8 mouse cellular contexts compared by ENCODE assay signal in genomic region chr8:120227891-120228591, GRCm38 (mm10). TPM values are rescaled to one million over a fixed set of nuclear protein-coding genes. Genes with fewer than 3 reads are reported as not detected.
DNase-seq lines count a peak whose midpoint lies in the region; ATAC-seq and TF ChIP-seq lines count a peak whose summit lies in the region.

Gene Gse1, plus strand, starts transcription at chr8:120228456.

- DNase-seq in adrenal gland, adult (ENCODE audit: inconsistent age in 2 of 2, low spot score in 1 of 2), result peak; percentile 93 to 96
- peak; percentile 67 to 80 for DNase-seq in cerebellum, adult 2 months
- peak; percentile 72 for DNase-seq in layer of hippocampus, adult 9-11 months
- peak; percentile 90 for DNase-seq in retina, embryonic 14.5 days (ENCODE audit: low spot score)

- no peak for TF ChIP-seq CTCF in cerebellum, adult 2 months (IDR thresholded peaks at IDR 0.05; ENCODE audit: borderline replicate concordance, insufficient read depth, low read depth, low read length)

- peak within 1 kb of the TSS; percentile 50 for H3K9ac ChIP-seq in forebrain, embryonic 15.5 days (replicated peaks)
- H3K9ac ChIP-seq in lung, embryonic 15.5 days, result peak within 1 kb of the TSS; percentile 55

- H3K27me3 ChIP-seq in cerebellum, adult 2 months (ENCODE audit: control insufficient read depth, insufficient read depth, low read length), result no peaks in the 10 kb centered on the region
- peaks cover 6% of the 10 kb centered on the region; the same call in 1 of the 2 replicates for H3K27me3 ChIP-seq in forebrain, embryonic 15.5 days
- H3K27me3 ChIP-seq in lung, embryonic 15.5 days, result peaks cover 26% of the 10 kb centered on the region

- no peaks in the 10 kb centered on the region for H3K36me3 ChIP-seq in forebrain, embryonic 15.5 days
- H3K36me3 ChIP-seq in lung, embryonic 15.5 days, result no peaks in the 10 kb centered on the region

- 25% methylated on average over 37 of the region's 52 CpGs for WGBS in cerebellum, adult 2 months
- under 1% methylated on average over 41 of the region's 52 CpGs for WGBS in forebrain, embryonic 15.5 days
- 4% methylated on average over 28 of the region's 52 CpGs for WGBS in lung, embryonic 15.5 days

- no peak within 1 kb of the TSS for H3K27ac ChIP-seq in cerebellum, adult 2 months (ENCODE audit: insufficient read depth, low read length)
- no peak within 1 kb of the TSS for H3K27ac ChIP-seq in forebrain, embryonic 15.5 days (replicated peaks)
- peak within 1 kb of the TSS; percentile 38 for H3K27ac ChIP-seq in lung, embryonic 15.5 days

- H3K4me1 ChIP-seq in cerebellum, adult 2 months (ENCODE audit: control insufficient read depth, insufficient read depth, low read length), result peaks cover 19% of the 10 kb centered on the region
- H3K4me1 ChIP-seq in forebrain, embryonic 15.5 days, result peaks cover 62% of the 10 kb centered on the region
- H3K4me1 ChIP-seq in lung, embryonic 15.5 days, result peaks cover 67% of the 10 kb centered on the region

- peak; percentile 62 for ATAC-seq in forebrain, embryonic 15.5 days (replicated peaks)
- no peak; a peak in 1 of 4 replicates for ATAC-seq in hematopoietic stem cell, adult 5-6 weeks (replicated peaks in 1 of 2; ENCODE audit: insufficient read depth in 1 of 2, low FRiP score in 2 of 2, low TSS enrichment in 1 of 2, low read depth in 1 of 2, poor library complexity in 2 of 2, severe bottlenecking in 2 of 2)
- peak; percentile 82 for ATAC-seq in lung, embryonic 15.5 days (ENCODE audit: borderline replicate concordance, extremely low read depth, low FRiP score, low TSS enrichment)
- no peak for ATAC-seq in inflammation-experienced regulatory T-cells, adult 6 months

- peak within 1 kb of the TSS; percentile 52 for H3K4me3 ChIP-seq in cerebellum, adult 2 months (replicated peaks; ENCODE audit: insufficient read depth, low read depth, low read length)
- H3K4me3 ChIP-seq in forebrain, embryonic 15.5 days, result peak within 1 kb of the TSS; percentile 59
- peak within 1 kb of the TSS; percentile 64 for H3K4me3 ChIP-seq in lung, embryonic 15.5 days

- H3K4me2 ChIP-seq in forebrain, embryonic 15.5 days (replicated peaks), result peak within 1 kb of the TSS; percentile 87
- H3K4me2 ChIP-seq in lung, embryonic 15.5 days, result peak within 1 kb of the TSS; percentile 98

- no peak for TF ChIP-seq POLR2A in cerebellum, adult 2 months (IDR thresholded peaks at IDR 0.05; ENCODE audit: borderline replicate concordance, insufficient read depth, low read length)

- no peaks in the 10 kb centered on the region for H3K9me3 ChIP-seq in forebrain, embryonic 15.5 days
- H3K9me3 ChIP-seq in lung, embryonic 15.5 days, result no peaks in the 10 kb centered on the region

RNA-seq across cellular contexts. Expression of gene Gse1, which starts in this region (rescaled TPM):
- polyA plus RNA-seq in cerebellum, adult 2 months (2012; rRNA removed), result 52.4 and 58.4 TPM in 2 replicates
- 31.3 and 32.7 TPM in 2 replicates for polyA plus RNA-seq in forebrain, embryonic 15.5 days (2015; fragmentation: Nextera tagmentation; extraction: Ambion mirVana)
- 16.6 and 21.2 TPM in 2 replicates for total RNA-seq in hematopoietic stem cell, adult 5-6 weeks (2017)
- polyA plus RNA-seq in lung, embryonic 15.5 days (2015; fragmentation: Nextera tagmentation; extraction: Ambion mirVana), result 9.6 and 12.6 TPM in 2 replicates
- polyA plus RNA-seq in inflammation-experienced regulatory T-cells, adult 6 months (2017; shearing (Covaris generic)), result 1 to 10 TPM; 2.0 to 4.0 (median 3.2) TPM

Comparison
In these comparisons a context has a peak if more than half of its experiments do, and no peak if none do; other contexts are left out.
1. ATAC-seq: peak in forebrain, embryonic 15.5 days (single experiment) and lung, embryonic 15.5 days (single experiment); none in hematopoietic stem cell, adult 5-6 weeks (0 of 2) and inflammation-experienced regulatory T-cells, adult 6 months (single experiment).
2. Peak in every context shown above with its lines, with median percentiles within 50 percentile points of each other: DNase-seq and H3K4me3 ChIP-seq.